Comparison of ENCODE assay signal across 22 mouse cellular contexts in the genomic region with DNA sequence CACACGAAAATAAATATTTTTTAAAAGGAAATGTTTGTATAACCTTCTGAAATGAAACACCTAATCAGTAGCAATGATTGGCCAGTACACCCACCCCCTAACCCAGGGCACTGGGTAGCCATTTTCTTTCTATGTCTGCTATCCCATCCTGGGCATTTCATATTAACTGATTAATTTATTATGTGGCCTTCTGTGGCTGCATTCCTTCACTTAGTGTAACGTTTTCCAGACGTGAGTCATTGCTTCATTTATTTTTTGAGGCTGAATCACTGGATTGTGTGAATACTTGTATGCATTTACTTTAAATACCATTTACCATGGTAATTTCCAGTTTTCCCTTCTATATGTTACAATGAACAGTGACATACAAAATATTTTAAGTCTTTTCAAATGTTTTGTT.
"Had no signal": no experiment of that assay in that cellular context is flagged by ENCODE, and none has a peak within 500 bp of the region (broad histone marks: within the 10 kb centered on the region; RNA-seq: fewer than 3 reads in every experiment).

No protein-coding gene starts in this region.

- DNase-seq: kidney, adult 8-10 months; kidney, postnatal 14 days; kidney, postnatal 4 days; layer of hippocampus, adult 9-11 months; liver; lung, adult 18-20 months; lung, postnatal 10 days; lung, postnatal 36 days; midbrain, embryonic 14.5 days; right cerebral cortex, adult 18-20 months; right cerebral cortex, postnatal 25 days; thymus, adult 18-20 months; thymus, postnatal 36 days had no signal

- H3K27me3 ChIP-seq: kidney, embryonic 15.5 days; limb, embryonic 13.5 days; liver, embryonic 12.5 days; lung, embryonic 15.5 days; neural tube, embryonic 12.5 days; neural tube, embryonic 15.5 days had no signal

- ATAC-seq: liver, embryonic 12.5 days had no signal

- H3K27ac ChIP-seq: kidney, embryonic 15.5 days; limb, embryonic 10.5 days; limb, embryonic 13.5 days; liver, embryonic 12.5 days; liver, embryonic 15.5 days; lung, embryonic 15.5 days; neural tube, embryonic 12.5 days; neural tube, embryonic 15.5 days had no signal

- H3K4me3 ChIP-seq: kidney, embryonic 15.5 days; limb, embryonic 10.5 days; limb, embryonic 13.5 days; liver, embryonic 12.5 days; liver, embryonic 15.5 days; lung, embryonic 15.5 days; megakaryocyte, embryonic 14.5 days; neural tube, embryonic 12.5 days; neural tube, embryonic 15.5 days had no signal

- H3K4me1 ChIP-seq: kidney, embryonic 15.5 days; limb, embryonic 10.5 days; limb, embryonic 13.5 days; liver, embryonic 12.5 days; liver, embryonic 15.5 days; lung, embryonic 15.5 days; neural tube, embryonic 12.5 days; neural tube, embryonic 15.5 days had no signal

- H3K36me3 ChIP-seq: kidney, embryonic 15.5 days; limb, embryonic 10.5 days; limb, embryonic 13.5 days; liver, embryonic 12.5 days; liver, embryonic 15.5 days; lung, embryonic 15.5 days; neural tube, embryonic 12.5 days; neural tube, embryonic 15.5 days had no signal
